Comparison of ENCODE assay signal across 10 mouse cellular contexts in genomic region chr16:35913526-35913925, GRCm38 (mm10). TPM values are rescaled to one million over a fixed set of nuclear protein-coding genes. Genes with fewer than 3 reads are reported as not detected.
DNase-seq lines count a peak whose midpoint lies in the region; ATAC-seq and TF ChIP-seq lines count a peak whose summit lies in the region.
"Had no signal": no experiment of that assay in that cellular context is flagged by ENCODE, and none has a peak within 500 bp of the region (broad histone marks: within the 10 kb centered on the region; RNA-seq: fewer than 3 reads in every experiment).

No protein-coding gene starts in this region.

- no peak overlapping the region for H3K4me3 ChIP-seq in heart, adult 2 months
- no peak overlapping the region for H3K4me3 ChIP-seq in midbrain, postnatal 0 days (ENCODE audit: low read depth, low read length)
- no peak overlapping the region for H3K4me3 ChIP-seq in midbrain, embryonic 10.5 days
- no peak overlapping the region for H3K4me3 ChIP-seq in stomach, postnatal 0 days (ENCODE audit: low read depth, low read length)
- H3K4me3 ChIP-seq in forebrain, embryonic 10.5 days, result no peak overlapping the region
- H3K4me3 ChIP-seq: embryonic facial prominence, embryonic 13.5 days; stomach, embryonic 15.5 days had no signal

- no peak overlapping the region for H3K4me2 ChIP-seq in midbrain, postnatal 0 days (ENCODE audit: low read depth, low read length, poor library complexity, severe bottlenecking)
- no peak overlapping the region for H3K4me2 ChIP-seq in stomach, postnatal 0 days (replicated peaks; ENCODE audit: low read depth)
- H3K4me2 ChIP-seq: embryonic facial prominence, embryonic 13.5 days; stomach, embryonic 15.5 days had no signal

- peak; percentile 65 for TF ChIP-seq CTCF in heart, adult 2 months (IDR thresholded peaks at IDR 0.05)
- peak; percentile 50 for TF ChIP-seq CTCF in midbrain, postnatal 0 days (IDR thresholded peaks at IDR 0.05)
- peak; percentile 66 for TF ChIP-seq CTCF in stomach, postnatal 0 days (IDR thresholded peaks at IDR 0.05; ENCODE audit: low read depth)

- no peaks in the 10 kb centered on the region for H3K27me3 ChIP-seq in heart, adult 2 months (ENCODE audit: control insufficient read depth, insufficient read depth, low read length)
- H3K27me3 ChIP-seq in midbrain, postnatal 0 days (ENCODE audit: insufficient read depth, low read length), result no peaks in the 10 kb centered on the region
- no peaks in the 10 kb centered on the region for H3K27me3 ChIP-seq in midbrain, embryonic 10.5 days (ENCODE audit: low read depth, poor library complexity, severe bottlenecking)
- no peaks in the 10 kb centered on the region for H3K27me3 ChIP-seq in stomach, postnatal 0 days (ENCODE audit: control insufficient read depth, insufficient read depth, low read length)
- no peaks in the 10 kb centered on the region for H3K27me3 ChIP-seq in forebrain, embryonic 10.5 days (ENCODE audit: poor library complexity, severe bottlenecking)
- H3K27me3 ChIP-seq: embryonic facial prominence, embryonic 13.5 days; stomach, embryonic 15.5 days had no signal

- peaks cover 1% of the 10 kb centered on the region; the same call in 1 of the 2 replicates for H3K4me1 ChIP-seq in heart, adult 2 months (ENCODE audit: control insufficient read depth, insufficient read depth, low read length)
- H3K4me1 ChIP-seq in midbrain, postnatal 0 days (ENCODE audit: insufficient read depth, low read length), result no peaks in the 10 kb centered on the region
- H3K4me1 ChIP-seq in midbrain, embryonic 10.5 days, result no peaks in the 10 kb centered on the region
- no peaks in the 10 kb centered on the region for H3K4me1 ChIP-seq in stomach, postnatal 0 days (replicated peaks; ENCODE audit: control insufficient read depth, insufficient read depth)
- no peaks in the 10 kb centered on the region for H3K4me1 ChIP-seq in forebrain, embryonic 10.5 days
- H3K4me1 ChIP-seq: embryonic facial prominence, embryonic 13.5 days; stomach, embryonic 15.5 days had no signal

- H3K27ac ChIP-seq in heart, adult 2 months, result no peak overlapping the region
- no peak overlapping the region for H3K27ac ChIP-seq in midbrain, postnatal 0 days (ENCODE audit: low read depth, low read length)
- no peak overlapping the region for H3K27ac ChIP-seq in midbrain, embryonic 10.5 days (replicated peaks)
- no peak overlapping the region for H3K27ac ChIP-seq in stomach, postnatal 0 days (replicated peaks)
- H3K27ac ChIP-seq in forebrain, embryonic 10.5 days, result no peak overlapping the region
- H3K27ac ChIP-seq: embryonic facial prominence, embryonic 13.5 days; stomach, embryonic 15.5 days had no signal

- DNase-seq in heart, adult 2 months, result no peak
- DNase-seq in heart, postnatal 25 days (ENCODE audit: low spot score), result no peak
- no peak for DNase-seq in midbrain, postnatal 0 days (ENCODE audit: low spot score)
- no peak for DNase-seq in midbrain, embryonic 10.5 days (ENCODE audit: low spot score)
- DNase-seq in forelimb bud, embryonic 11.5 days (ENCODE audit: low read depth, low spot score), result peak; percentile 12
- DNase-seq in stomach, postnatal 0 days (ENCODE audit: low spot score), result peak; percentile 30
- DNase-seq in right cerebral cortex, postnatal 14 days, result no peak
- no peak for DNase-seq in forebrain, embryonic 10.5 days (ENCODE audit: extremely low spot score, low spot score)

- WGBS in heart, adult 2 months, result 61% methylated on average over 1 of the region's 1 CpGs
- 68% methylated on average over 1 of the region's 1 CpGs for WGBS in midbrain, postnatal 0 days
- 72% methylated on average over 1 of the region's 1 CpGs for WGBS in midbrain, embryonic 10.5 days
- 70% methylated on average over 1 of the region's 1 CpGs for WGBS in stomach, postnatal 0 days
- 72% methylated on average over 1 of the region's 1 CpGs for WGBS in forebrain, embryonic 10.5 days

- no peak for TF ChIP-seq EP300 in heart, adult 2 months (IDR thresholded peaks at IDR 0.05; ENCODE audit: insufficient read depth, low read depth, low read length)
- no peak for TF ChIP-seq EP300 in stomach, postnatal 0 days (optimal IDR thresholded peaks at IDR 0.05)

- intact Hi-C loops in heart, adult 2 months (cut with DNase I), result loop anchor here (2.0 kb wide), 1 partner anchor 39 kb away; no protein-coding TSS in a partner anchor
- intact Hi-C loops in heart, postnatal 25 days (cut with DNase I), result no loop called here

- TF ChIP-seq POLR2A in heart, adult 2 months (IDR thresholded peaks at IDR 0.05; ENCODE audit: insufficient read depth, low read depth, low read length), result no peak

- no peaks in the 10 kb centered on the region for H3K36me3 ChIP-seq in heart, adult 2 months (ENCODE audit: control insufficient read depth, insufficient read depth, low read length)
- no peaks in the 10 kb centered on the region for H3K36me3 ChIP-seq in midbrain, postnatal 0 days (ENCODE audit: insufficient read depth, low read length)
- H3K36me3 ChIP-seq in midbrain, embryonic 10.5 days, result no peaks in the 10 kb centered on the region
- no peaks in the 10 kb centered on the region for H3K36me3 ChIP-seq in stomach, postnatal 0 days (ENCODE audit: control insufficient read depth, insufficient read depth, low read length)
- H3K36me3 ChIP-seq in forebrain, embryonic 10.5 days (replicated peaks), result no peaks in the 10 kb centered on the region
- H3K36me3 ChIP-seq: embryonic facial prominence, embryonic 13.5 days; stomach, embryonic 15.5 days had no signal

- no peak overlapping the region for H3K9ac ChIP-seq in heart, adult 2 months (ENCODE audit: low read depth, low read length)
- no peak overlapping the region for H3K9ac ChIP-seq in midbrain, postnatal 0 days (replicated peaks; ENCODE audit: low read length, poor library complexity, severe bottlenecking)
- H3K9ac ChIP-seq in stomach, postnatal 0 days (ENCODE audit: low read length), result no peak overlapping the region
- H3K9ac ChIP-seq: embryonic facial prominence, embryonic 13.5 days; stomach, embryonic 15.5 days had no signal

- ATAC-seq in midbrain, postnatal 0 days (ENCODE audit: low FRiP score), result no peak
- no peak for ATAC-seq in stomach, postnatal 0 days (ENCODE audit: low FRiP score, low TSS enrichment)

- no peaks in the 10 kb centered on the region for H3K9me3 ChIP-seq in midbrain, postnatal 0 days (ENCODE audit: low read length)
- H3K9me3 ChIP-seq in midbrain, embryonic 10.5 days (replicated peaks), result 0 out of 2 replicates have a peak, but pooled peaks cover 4% of the 10 kb centered on the region
- no peaks in the 10 kb centered on the region for H3K9me3 ChIP-seq in stomach, postnatal 0 days (ENCODE audit: control insufficient read depth, low read length)
- 0 out of 2 replicates have a peak, but pooled peaks cover 3% of the 10 kb centered on the region for H3K9me3 ChIP-seq in forebrain, embryonic 10.5 days
- H3K9me3 ChIP-seq: stomach, embryonic 15.5 days had no signal

- no peaks in the 10 kb centered on the region for H3K79me2 ChIP-seq in heart, adult 2 months (replicated peaks; ENCODE audit: control insufficient read depth, insufficient read depth, low read length)

RNA-seq across cellular contexts. Expression of gene Parp9, which starts 24.7 kb away (rescaled TPM):
- 1 to 10 TPM; 9.3 to 9.8 TPM for total RNA-seq in heart, adult 2 months (2021)
- 6.5 and 11.1 TPM in 2 replicates for polyA plus RNA-seq in heart, adult 2 months (2012; rRNA removed)
- total RNA-seq in heart, postnatal 25 days (2021), result 10 to 100 TPM in 1 of 2 experiments, 1 to 10 TPM in 1; 9.9 to 11.5 TPM
- 3.0 and 4.3 TPM in 2 replicates for total RNA-seq in midbrain, postnatal 0 days (2014; rRNA removed)
- 1.9 and 3.3 TPM in 2 replicates for polyA plus RNA-seq in midbrain, postnatal 0 days (2015; fragmentation: Nextera tagmentation; extraction: Ambion mirVana)
- 2.1 and 2.3 TPM in 2 replicates for polyA plus RNA-seq in midbrain, embryonic 10.5 days (2016; fragmentation: Nextera tagmentation; extraction: Ambion mirVana)
- 9.5 and 9.8 TPM in 2 replicates for polyA plus RNA-seq in stomach, postnatal 0 days (2015; fragmentation: Nextera tagmentation; extraction: Ambion mirVana)
- polyA plus RNA-seq in forebrain, embryonic 10.5 days (2016; fragmentation: Nextera tagmentation; extraction: Ambion mirVana), result 3.3 and 3.7 TPM in 2 replicates

RNA-seq across cellular contexts. Expression of gene Dtx3l, which starts 25.4 kb away (rescaled TPM):
- total RNA-seq in heart, adult 2 months (2021), result 1 to 10 TPM; 8.6 to 8.9 TPM
- polyA plus RNA-seq in heart, adult 2 months (2012; rRNA removed), result 5.9 and 8.9 TPM in 2 replicates
- total RNA-seq in heart, postnatal 25 days (2021), result 10 to 100 TPM in 1 of 2 experiments, 1 to 10 TPM in 1; 9.4 to 10.0 TPM
- 1.9 and 2.3 TPM in 2 replicates for total RNA-seq in midbrain, postnatal 0 days (2014; rRNA removed)
- polyA plus RNA-seq in midbrain, postnatal 0 days (2015; fragmentation: Nextera tagmentation; extraction: Ambion mirVana), result 0.93 and 1.2 TPM in 2 replicates
- polyA plus RNA-seq in midbrain, embryonic 10.5 days (2016; fragmentation: Nextera tagmentation; extraction: Ambion mirVana), result 2.8 and 2.9 TPM in 2 replicates
- polyA plus RNA-seq in stomach, postnatal 0 days (2015; fragmentation: Nextera tagmentation; extraction: Ambion mirVana), result 4.4 and 4.9 TPM in 2 replicates
- 4.6 and 5.1 TPM in 2 replicates for polyA plus RNA-seq in forebrain, embryonic 10.5 days (2016; fragmentation: Nextera tagmentation; extraction: Ambion mirVana)

RNA-seq across cellular contexts. Expression of gene Parp14, which starts 42.2 kb away (rescaled TPM):
- 10 to 100 TPM in 1 of 2 experiments, 1 to 10 TPM in 1; 9.9 to 11.3 TPM for total RNA-seq in heart, adult 2 months (2021)
- 3.8 and 5.9 TPM in 2 replicates for polyA plus RNA-seq in heart, adult 2 months (2012; rRNA removed)
- 10 to 100 TPM; 11.6 to 11.8 TPM for total RNA-seq in heart, postnatal 25 days (2021)
- 0.85 and 1.2 TPM in 2 replicates for total RNA-seq in midbrain, postnatal 0 days (2014; rRNA removed)
- 0.22 and 0.27 TPM in 2 replicates for polyA plus RNA-seq in midbrain, postnatal 0 days (2015; fragmentation: Nextera tagmentation; extraction: Ambion mirVana)
- polyA plus RNA-seq in midbrain, embryonic 10.5 days (2016; fragmentation: Nextera tagmentation; extraction: Ambion mirVana), result 0.16 and 0.32 TPM in 2 replicates
- 1.4 and 1.7 TPM in 2 replicates for polyA plus RNA-seq in stomach, postnatal 0 days (2015; fragmentation: Nextera tagmentation; extraction: Ambion mirVana)
- polyA plus RNA-seq in forebrain, embryonic 10.5 days (2016; fragmentation: Nextera tagmentation; extraction: Ambion mirVana), result 0.11 and 0.17 TPM in 2 replicates

Comparison
In these comparisons a context has a peak if more than half of its experiments do, and no peak if none do; other contexts are left out.
1. DNase-seq: peak in forelimb bud, embryonic 11.5 days (single experiment) and stomach, postnatal 0 days (single experiment); none in heart, adult 2 months (0 of 2), heart, postnatal 25 days (single experiment), midbrain, postnatal 0 days (single experiment), midbrain, embryonic 10.5 days (single experiment), right cerebral cortex, postnatal 14 days (single experiment) and forebrain, embryonic 10.5 days (single experiment).
2. Peak in every context shown above with its lines, with median percentiles within 50 percentile points of each other: CTCF ChIP-seq.